Mouse (Mus musculus) C2C12 (cell line): Measurements from ENCODE around the gene Specc1.

Source experiments
- CTCF ChIP-seq: IDR thresholded peaks from one replicate; pipeline ENCODE4 v1.5.1; 2011; ENCODE audit not compliant: control insufficient read depth, insufficient read depth, insufficient read length
- MAX ChIP-seq: IDR thresholded peaks from one replicate; pipeline ENCODE4 v1.6.1; 2011; ENCODE audit warnings: mild to moderate bottlenecking, control low read depth
- MYOD1 ChIP-seq: IDR thresholded peaks from one replicate; pipeline ENCODE4 v1.6.1; 2011; ENCODE audit warnings: low read depth; ENCODE audit not compliant: control insufficient read depth, insufficient read length
- MYOG ChIP-seq: IDR thresholded peaks from one replicate; pipeline ENCODE4 v1.6.1; 2011; ENCODE audit not compliant: control insufficient read depth, insufficient read length; ENCODE audit errors: extremely low read depth
- USF1 ChIP-seq: IDR thresholded peaks from one replicate; pipeline ENCODE4 v1.6.1; 2011; ENCODE audit warnings: low read depth, mild to moderate bottlenecking, control low read depth, moderate library complexity

GRCm38 (mm10) chr11:62012039-62012438 is 55.5 kb downstream of the Specc1 start:
- TF ChIP-seq CTCF: no peak
- no peak for TF ChIP-seq MAX
- no peak for TF ChIP-seq MYOD1
- TF ChIP-seq USF1: no peak
- TF ChIP-seq MYOG: no peak
